Mouse (Mus musculus): ENCODE measurements around the gene Ank3. TPM values are rescaled to one million over a fixed set of nuclear protein-coding genes. Genes with fewer than 3 reads are reported as not detected.

Ank3 gene
- total RNA-seq, 2 experiments from 2014 or later = 483 to 533 TPM

DNA sequence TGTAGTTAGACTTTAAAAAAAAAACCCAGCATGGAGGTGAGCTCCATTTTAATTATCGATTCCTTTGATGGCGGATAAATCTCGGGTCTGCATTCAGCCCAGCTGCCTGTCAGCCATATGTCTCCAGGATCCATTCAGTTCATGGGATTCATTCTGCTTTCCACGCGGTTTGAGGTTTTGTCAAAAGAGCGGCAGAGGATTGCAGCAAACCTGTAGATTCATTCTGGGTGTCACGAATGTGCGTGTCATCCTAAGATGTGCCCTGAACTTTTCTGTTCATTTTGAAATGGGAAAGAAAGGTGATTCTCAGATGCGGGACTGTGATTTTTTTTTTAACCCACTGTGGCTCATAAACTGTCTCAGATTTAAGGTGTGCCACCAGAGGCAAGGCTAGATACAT, 136.1 kb downstream of the Ank3 start:
- DNase-seq (ENCODE audit: low spot score in 2 of 2) = peak; percentile 31 to 39

DNA sequence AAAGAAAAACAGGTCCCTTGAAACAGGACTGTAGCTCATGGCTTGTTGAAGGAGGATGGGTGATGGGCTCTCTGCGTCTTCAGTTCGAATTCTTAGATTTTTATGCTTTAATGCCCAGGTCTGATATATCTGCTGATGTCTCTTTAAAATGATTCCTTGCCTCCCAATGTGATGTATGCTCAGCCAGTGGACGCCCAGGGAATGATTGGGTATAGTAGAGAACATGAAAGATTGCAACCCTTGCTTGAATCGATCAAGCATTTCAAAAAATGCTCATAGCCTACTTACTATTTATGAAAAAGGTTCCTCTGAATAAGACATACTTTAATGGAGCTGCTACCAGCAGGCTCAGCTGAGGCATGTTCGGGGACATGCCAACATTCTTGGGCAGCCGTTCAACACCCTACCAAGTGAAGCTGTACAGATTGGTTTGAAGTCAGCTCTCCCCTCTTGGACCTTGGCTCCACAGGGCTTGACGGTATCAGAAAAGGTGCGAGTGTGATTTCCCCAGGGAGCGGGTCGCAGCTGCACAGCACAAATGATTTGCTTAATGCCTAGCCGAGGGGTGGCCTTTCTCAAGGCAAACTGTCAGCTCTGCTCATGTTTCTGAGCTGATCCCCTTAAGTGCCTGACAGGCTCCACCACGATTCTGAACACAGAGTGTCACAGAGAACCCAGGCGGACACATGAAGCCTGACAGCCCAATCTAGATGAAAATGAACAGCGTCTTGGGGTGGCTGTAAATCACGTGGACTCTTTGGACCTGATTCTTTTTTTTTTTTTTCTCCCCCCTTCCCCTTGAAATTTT, 136.8 kb downstream of the Ank3 start:
- peak; percentile 39 to 40 for DNase-seq (ENCODE audit: low spot score in 2 of 2)

DNA sequence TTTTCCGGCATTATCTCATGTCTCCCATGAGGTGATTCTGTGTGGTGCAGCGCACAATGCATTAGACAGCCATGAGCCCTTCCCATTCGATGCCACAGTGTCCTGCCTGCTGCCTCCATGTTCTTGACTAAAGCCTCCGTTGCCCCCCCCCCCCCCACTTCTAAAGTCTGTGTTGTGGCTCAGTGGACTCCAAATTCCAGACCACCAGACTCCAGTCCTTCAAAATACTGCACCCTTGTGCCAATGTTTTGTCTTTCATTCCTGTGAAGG, 137.3 kb downstream of the Ank3 start:
- no peak for DNase-seq (ENCODE audit: low spot score in 2 of 2)

DNA sequence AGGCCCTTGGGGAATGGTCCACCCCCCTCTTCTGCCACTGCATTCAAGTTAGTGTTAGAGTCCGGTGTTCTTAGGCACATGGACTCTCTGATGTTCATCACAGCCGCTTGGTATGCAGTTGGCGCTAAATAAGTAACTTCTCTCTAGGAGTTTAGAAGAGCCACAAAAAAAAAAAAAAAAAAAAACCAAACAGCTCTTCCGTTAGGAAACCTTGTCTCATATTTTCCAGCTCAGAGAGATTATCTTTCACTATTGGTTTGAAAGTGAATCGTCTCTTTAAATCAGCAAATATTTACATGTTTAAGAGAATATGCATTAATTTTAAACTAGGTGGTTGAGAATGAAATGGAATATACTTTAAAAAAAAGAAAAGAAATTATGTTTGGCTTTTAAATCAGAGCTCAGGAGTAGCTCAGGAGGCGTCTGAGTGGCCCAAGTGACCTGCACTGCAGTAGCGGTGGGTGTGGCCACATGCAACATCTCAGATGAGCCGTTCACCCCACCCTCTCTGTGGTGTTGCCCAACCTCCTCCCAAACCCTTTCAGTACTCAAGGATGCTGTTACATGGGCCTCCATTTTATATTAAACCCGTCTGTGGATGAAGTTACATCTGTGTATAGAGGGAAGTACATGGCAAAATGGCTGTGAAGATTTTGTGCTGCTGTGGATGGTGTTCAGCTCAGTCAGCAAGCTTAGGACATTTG, 138.0 kb downstream of the Ank3 start:
- peak in 1 of 2 experiments; percentile 35 for DNase-seq (ENCODE audit: low spot score in 2 of 2)

DNA sequence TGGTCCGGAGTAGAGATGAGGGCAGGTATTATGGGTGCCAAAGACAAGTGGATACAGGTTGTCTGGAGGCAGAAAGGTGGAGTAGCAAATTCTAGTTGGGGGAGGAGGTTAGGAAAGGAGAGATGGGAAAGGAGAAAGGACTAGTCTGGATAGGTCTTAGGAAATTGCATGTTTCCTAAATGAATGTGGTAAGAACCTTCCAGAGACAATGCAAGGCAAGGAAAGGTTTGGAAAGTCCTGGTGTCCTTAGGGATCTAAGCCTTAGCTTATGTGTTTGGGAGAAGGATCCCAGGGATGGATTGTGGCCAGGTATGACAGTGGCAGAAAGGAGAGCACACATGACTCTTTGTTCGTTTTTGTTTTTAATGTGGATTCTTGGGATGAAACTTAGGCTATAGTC, 139.7 kb downstream of the Ank3 start:
- DNase-seq (ENCODE audit: low spot score in 2 of 2) = no peak

DNA sequence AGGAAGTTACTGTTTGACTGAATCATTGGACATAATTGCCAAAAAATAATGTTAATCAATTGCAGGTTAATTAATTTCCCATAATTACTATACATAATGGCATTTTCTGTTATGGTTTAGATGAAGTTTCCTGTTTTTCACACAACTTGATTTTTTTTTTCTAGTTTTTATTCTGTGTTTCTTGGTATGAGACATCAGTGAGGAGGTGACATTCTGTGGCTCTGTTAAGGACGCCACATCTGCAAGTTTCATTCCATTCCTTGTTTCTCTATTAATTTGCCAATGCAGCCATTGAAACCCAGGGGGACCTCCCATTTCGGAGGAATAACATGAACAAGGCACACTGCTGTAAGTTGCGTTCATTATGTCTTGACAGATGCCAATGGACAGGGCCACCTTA, 143.9 kb downstream of the Ank3 start:
- DNase-seq (ENCODE audit: low spot score in 2 of 2) = no peak

DNA sequence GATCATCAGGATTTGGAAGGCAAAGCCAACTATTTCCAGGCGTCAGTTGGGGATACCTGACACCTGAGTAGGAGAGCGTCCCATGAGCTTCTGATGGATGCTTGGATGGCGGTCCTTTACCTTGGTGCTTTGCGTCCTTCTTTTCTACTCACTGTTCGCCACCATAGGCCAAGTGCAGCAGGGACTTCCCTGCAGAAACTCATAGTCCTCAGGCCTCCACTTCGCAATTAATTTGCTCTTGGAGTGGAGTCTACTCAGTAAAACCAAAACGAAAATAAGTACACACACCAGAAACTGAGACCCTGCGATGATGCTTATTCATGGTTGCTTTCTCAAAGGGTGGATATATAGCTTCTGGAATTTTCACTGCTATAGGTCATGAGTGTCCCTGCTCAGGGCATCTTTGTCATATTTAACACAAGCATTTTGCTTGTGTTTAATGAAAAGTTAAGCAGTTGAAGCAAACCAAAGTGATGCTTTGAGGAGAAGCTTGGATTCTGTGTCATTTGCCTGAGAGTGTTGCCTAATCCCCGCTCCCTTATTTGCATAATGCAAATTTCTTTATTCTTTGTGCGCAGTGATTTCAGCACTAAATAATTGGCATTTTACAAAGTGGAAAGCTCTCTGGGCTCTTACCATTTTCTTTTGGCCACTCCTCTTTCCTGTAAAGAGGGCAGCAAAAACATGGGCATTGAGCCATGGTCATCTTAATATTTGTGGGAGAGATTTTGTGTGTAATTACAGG, 145.5 kb downstream of the Ank3 start:
- DNase-seq (ENCODE audit: low spot score in 2 of 2) = no peak

DNA sequence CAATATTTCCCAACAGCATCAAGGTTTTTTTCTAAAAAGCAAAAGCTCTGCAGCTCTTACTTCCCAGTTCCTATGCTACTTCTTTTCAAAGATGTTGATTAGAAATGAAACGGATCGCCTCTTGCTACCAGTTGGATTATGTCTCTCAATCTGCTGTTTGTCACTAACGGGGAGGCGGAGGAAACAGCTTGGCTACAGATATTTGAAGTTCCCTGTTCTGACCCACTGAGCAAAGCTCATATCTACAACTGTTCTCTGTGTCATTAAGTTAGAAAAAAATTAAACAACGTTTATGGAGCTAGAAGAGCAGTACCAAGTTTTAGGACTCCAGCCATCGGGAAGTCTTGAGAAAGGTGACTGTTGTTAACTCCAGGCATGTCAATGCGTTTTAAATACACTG, 146.1 kb downstream of the Ank3 start:
- no peak for DNase-seq (ENCODE audit: low spot score in 2 of 2)

DNA sequence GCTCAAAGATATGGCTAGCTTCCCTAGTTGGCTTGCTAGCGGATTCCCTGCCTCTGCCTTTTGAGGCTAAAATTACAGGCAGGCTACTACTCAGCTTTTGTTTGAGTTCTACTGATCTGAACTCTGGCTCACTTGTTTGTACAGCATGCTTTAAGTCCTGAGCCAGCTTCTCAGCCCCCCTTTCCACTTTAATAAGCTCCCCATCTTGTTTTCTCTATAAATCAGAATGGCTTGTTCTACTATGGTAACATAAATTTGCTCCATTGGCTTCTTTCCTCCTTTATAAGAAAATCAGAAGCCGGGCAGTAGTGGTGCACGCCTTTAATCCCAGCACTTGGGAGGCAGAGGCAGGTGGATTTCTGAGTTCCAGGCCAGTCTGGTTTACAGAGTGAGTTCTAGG, 147.4 kb downstream of the Ank3 start:
- no peak for DNase-seq (ENCODE audit: low spot score in 2 of 2)

DNA sequence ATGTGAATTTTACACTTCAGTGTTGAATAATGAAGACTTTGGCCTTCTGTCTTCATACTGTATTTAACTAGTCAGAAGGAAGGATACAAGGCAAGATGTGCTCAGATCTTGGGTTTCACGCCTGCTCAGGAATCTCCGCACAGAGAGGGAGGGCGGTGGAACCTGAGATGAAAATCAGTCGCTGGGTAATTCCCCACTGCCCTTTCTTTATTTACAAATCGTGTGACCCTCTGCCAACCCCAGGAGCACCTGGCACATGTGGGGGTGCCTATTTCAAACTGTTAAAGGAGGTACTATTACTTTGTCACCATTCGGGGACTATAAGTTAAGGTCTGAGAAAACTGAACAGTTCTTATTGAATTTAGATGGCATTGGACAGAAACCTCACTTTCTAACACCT, 148.1 kb downstream of the Ank3 start:
- no peak for DNase-seq (ENCODE audit: low spot score in 2 of 2)

DNA sequence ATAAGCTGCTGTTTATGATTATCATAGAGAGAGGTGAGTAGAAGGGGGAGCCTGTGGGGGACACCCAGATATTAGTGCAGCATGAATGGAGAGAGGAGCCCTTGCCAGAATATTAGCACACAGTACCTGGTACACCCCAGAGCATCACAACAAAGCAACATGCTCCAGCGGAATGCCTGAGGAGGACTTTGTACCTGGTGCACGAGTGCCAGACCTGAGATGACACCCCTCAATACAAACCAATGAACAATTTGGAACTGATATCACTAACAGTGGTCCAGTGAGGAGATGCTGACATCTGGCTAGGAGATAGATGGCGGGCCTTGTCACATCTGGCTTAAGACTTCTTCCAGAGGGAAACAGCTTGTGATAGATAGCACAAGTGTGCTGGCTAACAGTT, 150.2 kb downstream of the Ank3 start:
- no peak for DNase-seq (ENCODE audit: low spot score in 2 of 2)

DNA sequence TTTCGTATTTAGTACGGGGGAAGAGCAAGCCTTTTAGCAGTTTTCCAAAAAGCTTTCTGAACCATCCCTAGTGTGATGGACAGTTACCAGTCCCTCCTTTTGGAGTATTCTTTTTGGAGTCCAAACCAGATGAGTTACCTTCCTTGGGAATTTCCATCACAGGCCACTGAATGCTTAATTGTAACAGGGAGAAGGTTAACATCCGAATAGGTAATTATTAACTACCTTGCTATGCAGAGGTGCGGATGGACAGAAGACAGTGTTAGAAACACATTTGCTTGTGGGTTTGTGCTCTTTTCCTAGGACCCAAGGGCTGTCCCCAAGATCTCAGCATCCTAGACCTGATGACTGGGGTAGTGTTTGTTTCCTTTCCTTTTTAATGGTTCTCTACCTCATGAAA, 150.6 kb downstream of the Ank3 start:
- no peak for DNase-seq (ENCODE audit: low spot score in 2 of 2)

DNA sequence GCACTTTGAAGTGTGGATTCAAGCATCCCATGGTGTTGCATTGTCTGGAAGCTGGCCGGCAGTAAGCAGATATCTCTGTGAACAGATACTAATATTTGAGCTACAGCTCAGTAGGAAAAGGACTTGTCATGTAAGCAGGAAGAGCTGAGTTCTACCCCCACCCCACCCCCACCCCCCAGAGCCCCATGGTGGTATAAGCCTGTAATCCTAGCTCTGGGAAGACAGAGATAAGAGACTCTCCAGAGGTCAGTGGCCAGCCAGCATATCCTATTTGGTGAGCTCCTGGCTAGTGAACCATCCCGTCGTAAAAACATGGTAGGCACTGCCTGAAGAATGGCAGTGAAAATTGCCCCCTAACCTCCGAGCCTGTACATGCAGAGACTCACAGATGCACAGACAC, 152.3 kb downstream of the Ank3 start:
- DNase-seq (ENCODE audit: low spot score in 2 of 2) = no peak

DNA sequence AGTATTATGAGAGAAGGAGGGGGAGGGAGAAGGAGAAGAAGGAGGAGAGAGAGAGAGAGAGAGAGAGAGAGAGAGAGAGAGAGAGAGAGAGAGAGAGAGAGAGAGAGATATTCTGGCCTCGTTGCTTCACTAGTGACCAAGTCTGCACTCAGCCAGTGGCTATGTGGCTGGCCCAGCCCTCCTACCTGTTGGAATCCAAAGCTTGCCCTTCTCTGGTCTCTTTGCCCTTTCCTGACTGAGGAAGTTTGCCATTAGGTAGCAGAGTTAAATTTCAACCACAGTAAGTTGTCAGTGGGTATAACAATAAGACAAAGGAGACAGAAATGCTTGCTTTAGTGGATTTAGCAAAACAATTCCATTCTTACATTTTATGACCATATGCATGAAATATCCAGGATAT, 154.5 kb downstream of the Ank3 start:
- no peak for DNase-seq (ENCODE audit: low spot score in 2 of 2)

DNA sequence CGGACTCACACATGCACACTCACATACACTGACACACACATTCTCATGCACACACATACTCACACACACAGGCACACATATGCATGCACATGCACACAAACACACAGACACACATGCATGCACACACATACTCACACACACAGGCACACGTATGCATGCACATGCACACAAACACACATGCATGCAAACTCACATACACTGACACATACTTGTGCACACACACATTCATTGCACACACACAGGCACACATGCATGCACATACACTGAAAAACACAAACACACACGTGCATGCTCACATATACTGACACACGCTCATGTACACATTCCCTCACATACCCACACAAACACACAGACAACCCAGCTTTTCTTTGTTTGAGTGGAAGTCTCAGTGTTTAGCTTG, 157.0 kb downstream of the Ank3 start:
- no peak for DNase-seq (ENCODE audit: low spot score in 2 of 2)

DNA sequence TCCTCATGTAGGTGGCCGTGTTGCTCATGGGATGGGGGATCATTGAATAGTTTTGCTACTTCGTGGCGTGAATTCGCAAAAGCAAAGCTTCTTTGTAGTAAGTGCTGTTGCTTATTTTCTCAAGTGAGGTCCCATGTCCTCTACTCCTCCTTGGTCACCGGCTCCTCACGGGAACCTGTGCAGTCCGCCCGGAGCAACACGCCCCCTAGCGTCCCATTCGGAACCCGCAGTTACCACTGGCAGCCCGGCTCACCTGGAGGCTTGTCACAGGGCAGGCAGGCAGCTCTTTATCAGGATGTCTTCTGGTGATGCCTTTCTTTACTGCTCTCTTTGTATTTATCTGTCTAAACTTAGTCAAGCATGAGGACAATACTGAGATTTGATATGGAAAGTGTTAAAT, 157.7 kb downstream of the Ank3 start:
- DNase-seq (ENCODE audit: low spot score in 2 of 2) = no peak

DNA sequence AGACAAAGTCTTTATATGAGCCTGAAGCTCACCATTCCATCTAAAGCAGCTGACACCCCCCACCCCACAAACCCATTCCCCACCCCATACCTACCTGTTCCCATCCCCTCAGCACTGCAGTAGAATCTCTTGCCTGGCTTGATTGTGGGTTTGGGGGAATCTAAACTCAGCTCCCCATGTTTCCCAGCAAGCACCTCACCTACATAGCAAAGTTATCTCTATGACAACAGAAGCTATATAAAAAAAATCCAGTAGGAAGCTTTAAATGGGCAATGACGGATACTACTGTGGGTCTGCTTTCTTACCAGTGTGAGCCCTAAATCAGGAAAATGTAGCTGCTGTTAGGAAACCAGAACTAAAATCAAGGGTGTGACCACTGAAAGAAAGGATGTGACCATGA, 161.7 kb downstream of the Ank3 start:
- no peak for DNase-seq (ENCODE audit: low spot score in 2 of 2)

DNA sequence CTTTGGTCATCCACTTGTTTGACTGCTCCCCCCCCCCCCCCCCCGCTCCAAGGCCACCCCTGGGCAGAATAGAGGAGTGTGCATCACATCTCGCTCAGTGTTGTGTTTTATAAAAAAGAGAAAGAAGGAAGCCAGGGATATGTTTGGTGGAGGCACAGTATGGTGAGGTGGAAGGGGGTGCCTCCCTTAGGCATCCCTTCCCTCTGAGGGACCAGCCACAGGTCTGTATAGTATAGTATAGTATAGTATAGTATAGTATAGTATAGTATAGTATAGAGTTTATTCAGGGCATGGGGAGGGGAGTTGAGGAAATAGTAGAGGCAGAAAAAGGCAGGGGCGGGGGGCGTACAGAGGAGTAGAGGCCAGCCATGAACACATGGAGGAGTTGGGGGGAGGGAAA, 164.4 kb downstream of the Ank3 start:
- DNase-seq (ENCODE audit: low spot score in 2 of 2) = no peak

DNA sequence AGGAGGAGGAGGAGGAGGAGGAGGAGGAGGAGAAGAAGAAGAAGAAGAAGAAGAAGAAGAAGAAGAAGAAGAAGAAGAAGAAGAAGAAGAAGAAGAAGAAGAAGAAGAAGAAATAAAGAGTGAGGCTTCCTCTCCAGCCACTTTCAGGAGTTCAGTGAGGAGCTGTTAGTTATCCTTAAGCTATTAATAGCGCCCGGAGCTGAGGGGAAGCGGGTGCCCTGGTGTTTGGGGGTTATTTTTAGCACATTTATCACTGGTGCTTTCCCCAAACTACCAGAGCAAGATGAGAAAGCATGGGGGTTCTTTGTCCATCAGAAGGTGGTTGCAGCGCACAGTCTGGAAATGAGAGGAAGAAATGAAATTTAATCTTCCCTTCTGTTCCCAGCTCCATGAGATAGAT, 166.5 kb downstream of the Ank3 start:
- no peak for DNase-seq (ENCODE audit: low spot score in 2 of 2)

DNA sequence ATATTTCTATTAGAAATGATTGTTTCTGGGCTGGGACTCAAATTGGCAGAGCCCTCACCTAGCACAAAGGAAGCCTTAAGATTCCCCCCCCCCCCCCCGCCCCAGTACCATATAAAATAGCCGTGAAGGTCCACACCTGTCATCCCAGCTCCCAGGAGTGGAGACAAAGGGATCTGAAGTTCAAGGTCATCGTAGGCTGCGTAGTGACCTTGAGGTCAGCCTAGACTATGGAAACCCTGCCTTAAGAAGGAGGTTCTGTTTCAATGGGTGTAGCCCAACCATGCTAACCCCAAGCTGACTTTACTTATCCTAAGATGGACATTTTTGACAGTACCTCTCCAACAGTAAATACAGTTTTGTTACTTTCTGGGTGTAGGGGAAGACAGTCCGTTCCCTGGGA, 170.4 kb downstream of the Ank3 start:
- no peak for DNase-seq (ENCODE audit: low spot score in 2 of 2)

DNA sequence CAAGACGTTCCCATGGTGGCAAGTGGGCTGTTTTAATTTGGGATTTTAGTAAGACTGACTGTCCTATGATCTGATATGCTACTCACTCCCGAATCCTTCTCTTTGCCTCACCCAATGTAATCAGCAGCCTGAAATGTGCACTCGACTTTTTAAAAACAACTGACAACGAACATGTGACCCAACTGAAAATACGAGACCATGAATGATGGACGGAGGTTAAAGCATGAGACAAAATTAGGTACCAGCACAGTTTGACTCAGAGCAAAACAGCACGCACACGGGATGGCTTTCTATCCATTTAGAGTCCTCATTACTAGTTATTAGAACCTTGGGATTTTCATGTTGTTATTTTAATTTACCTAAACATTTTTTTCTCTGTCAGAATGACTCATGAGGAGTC, 171.2 kb downstream of the Ank3 start:
- no peak for DNase-seq (ENCODE audit: low spot score in 2 of 2)

DNA sequence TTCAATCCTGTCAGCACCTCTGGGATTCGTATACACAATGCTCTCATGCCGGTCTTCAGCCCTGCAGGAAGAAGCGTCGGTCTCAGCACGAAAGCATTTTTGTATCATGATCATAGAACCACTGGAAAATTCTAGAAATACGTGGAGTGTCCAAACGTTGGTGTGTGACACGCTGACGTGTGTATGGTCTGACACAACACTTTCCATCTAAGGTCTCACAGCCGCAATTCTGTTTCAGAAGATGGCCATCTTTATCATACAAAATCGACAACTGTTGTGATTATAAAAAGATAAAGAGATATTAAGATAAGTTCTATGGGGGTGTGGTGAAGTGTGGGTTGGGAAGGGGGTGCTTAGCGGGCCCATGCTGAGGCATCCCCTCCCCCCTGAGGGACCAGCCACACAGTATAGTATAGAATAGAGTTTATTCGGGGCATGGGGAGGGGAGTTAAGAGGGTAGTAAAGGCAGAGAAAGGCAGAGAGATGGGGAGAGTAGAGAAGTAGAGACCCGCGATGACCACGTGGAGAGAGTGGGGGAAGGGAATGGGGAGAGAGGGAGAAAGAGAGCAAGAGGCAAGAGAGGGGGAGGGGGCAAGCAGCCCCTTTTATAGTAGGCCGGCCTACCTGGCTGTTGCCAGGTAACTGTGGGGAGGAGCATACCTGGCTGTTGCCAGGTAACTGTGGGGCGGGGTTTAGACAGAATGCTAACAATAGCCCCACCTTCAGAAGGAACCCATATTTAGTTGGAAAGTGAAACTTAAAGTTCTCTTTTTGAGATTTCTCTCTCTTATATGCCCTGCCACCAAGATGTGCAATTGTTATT, 172.1 kb downstream of the Ank3 start:
- no peak for DNase-seq (ENCODE audit: low spot score in 2 of 2)
